Mouse (Mus musculus) E14TG2a.4 (cell line): ENCODE results near the gene Sephs2.

ENCODE experiments used
- H3K27me3 ChIP-seq: 2 replicates; pipeline ENCODE4 v1.6.1; 2014; ENCODE audit warnings: low read length, control low read depth; ENCODE audit not compliant: insufficient read depth
- H3K36me3 ChIP-seq: 2 replicates; pipeline ENCODE4 v1.6.1; 2014; ENCODE audit warnings: low read length, control low read depth; ENCODE audit not compliant: insufficient read depth
- H3K4me1 ChIP-seq: replicated peaks from 2 replicates; pipeline ENCODE4 v1.6.1; 2014; ENCODE audit warnings: low read depth, low read length, control low read depth
- H3K4me3 ChIP-seq: replicated peaks from 2 replicates; pipeline ENCODE4 v1.5.1; 2014; ENCODE audit warnings: mild to moderate bottlenecking, low read length
- H3K9me3 ChIP-seq: 2 replicates; pipeline ENCODE4 v1.6.1; 2014; ENCODE audit warnings: low read length, control low read depth
- CTCF ChIP-seq: conservative IDR thresholded peaks from 2 replicates; pipeline ENCODE4 v1.5.1; 2014; ENCODE audit warnings: low read length
- NANOG ChIP-seq: IDR thresholded peaks from 2 replicates; pipeline ENCODE4 v1.6.1; 2014; ENCODE audit warnings: borderline replicate concordance, low read length, mixed read lengths
- POU5F1 ChIP-seq: IDR thresholded peaks from 2 replicates; pipeline ENCODE4 v1.6.1; 2014; ENCODE audit warnings: low read length, borderline replicate concordance

Gene Sephs2

DNA sequence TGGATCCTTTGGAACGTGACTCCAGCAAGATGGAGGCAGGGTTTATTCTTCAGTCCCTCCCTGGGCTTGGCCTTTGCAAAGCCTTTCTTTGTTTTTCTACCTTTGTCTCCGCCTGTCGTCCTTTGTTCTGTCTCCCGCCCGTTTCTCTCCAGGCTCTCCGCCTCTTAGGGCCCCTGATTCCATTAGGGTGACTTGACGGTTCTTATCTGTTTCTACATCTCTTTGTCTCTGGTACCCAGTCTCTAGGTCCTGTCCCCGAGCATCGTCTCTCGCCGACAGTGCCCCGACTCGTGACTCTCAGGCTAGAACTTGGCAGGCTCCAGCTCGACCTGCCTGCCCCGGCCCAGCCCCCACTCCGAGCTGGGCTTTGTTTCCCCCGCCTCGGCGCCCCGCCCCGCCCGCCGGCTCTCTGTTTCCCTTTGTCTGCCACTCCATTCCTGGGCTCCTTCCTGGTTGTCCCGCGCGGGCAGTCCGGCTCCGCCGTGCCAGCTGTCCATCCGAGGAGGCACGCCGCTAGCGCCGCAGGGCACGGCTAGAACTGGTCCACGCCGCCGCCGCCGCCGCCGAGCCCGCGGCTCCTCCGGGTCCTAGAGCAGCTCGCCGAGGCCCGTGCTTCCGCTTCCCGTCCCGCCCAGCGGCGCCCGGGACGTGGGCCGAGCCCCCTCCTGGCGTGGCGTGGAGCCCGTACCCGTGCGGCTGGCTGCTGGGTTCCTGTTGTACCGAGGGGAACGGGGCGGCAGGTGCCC, 41.1 kb downstream of the Sephs2 start, which contains the start of the genes Zfp553 and Sept1:
Zfp553 (plus strand) TSS at position 440 of the 746 bp plus-strand sequence.
Sept1 (minus strand) TSS at position 509 of the 746 bp plus-strand sequence.
- TF ChIP-seq CTCF, result no peak
- no peak for TF ChIP-seq NANOG
- TF ChIP-seq POU5F1, result no peak
- H3K27me3 ChIP-seq, result no peaks in the 10 kb centered on the region
- H3K36me3 ChIP-seq, result peaks cover 64% of the 10 kb centered on the region
- H3K4me1 ChIP-seq, result peaks cover 65% of the 10 kb centered on the region
- peak within 1 kb of the TSS; percentile 95 for H3K4me3 ChIP-seq
- peaks cover 41% of the 10 kb centered on the region for H3K9me3 ChIP-seq

DNA sequence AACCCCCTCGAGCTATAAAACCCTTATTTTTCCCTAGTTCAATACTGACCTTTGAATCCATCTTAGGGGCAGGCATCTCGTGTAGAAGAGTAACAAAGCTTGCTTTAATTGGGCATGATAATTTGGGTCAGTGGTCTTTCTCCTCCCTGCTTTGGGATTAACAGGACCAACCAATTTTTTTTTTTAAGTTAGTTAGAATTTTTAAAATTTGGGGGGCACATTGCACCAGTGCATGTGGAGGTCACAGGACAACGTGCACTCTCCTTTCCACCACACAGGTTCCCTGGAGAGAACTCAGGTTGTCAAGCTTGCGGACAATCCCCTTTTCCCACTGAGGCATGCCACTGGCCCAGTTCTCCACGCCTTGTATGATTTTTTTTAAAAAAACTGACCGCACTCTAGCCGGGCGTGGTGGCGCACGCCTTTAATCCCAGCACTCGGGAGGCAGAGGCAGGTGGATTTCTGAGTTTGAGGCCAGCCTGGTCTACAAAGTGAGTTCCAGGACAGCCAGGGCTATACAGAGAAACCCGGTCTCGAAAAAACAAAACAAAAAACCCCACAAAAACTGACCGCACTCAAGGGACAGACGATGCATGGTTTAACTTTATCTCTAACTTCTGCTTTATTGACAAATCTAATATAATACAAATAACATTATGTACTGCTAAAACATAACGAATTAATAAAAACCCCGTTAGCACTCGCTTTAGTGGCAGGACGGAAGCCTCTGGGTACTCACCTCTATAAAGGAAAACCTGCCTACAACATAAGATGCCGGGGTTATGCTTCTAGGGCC, 41.8 kb downstream of the Sephs2 start:
- Histone ChIP-seq H3K4me1 (peaks cover 68% of the 10 kb centered on the region), H3K9me3 (peaks cover 33% of the 10 kb centered on the region), H3K4me3 (peak overlapping the region; percentile 95), H3K36me3 (peaks cover 58% of the 10 kb centered on the region), H3K27me3 (no peaks in the 10 kb centered on the region)
- no peak for TF ChIP-seq CTCF

DNA sequence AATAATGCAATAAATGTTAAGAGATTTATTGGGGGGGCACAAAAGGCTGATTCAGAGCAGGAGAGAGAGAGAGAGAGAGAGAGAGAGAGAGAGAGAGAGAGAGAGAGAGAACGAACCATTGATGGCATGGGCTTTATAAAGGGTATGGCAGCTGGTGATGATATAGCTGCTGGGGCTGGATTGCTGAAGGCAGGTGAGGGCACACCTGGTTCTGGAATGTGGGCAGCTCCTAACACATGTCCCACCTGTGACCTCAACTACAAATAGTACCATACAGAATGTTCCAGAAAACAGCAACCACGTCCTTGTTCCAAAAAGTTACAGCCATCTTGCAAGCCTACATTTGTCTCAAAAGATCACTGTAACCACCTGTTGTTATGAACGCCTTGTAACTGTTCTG, 42.5 kb downstream of the Sephs2 start:
- Histone ChIP-seq H3K4me3 (peak overlapping the region; percentile 95), H3K27me3 (no peaks in the 10 kb centered on the region), H3K36me3 (peaks cover 55% of the 10 kb centered on the region), H3K9me3 (peaks cover 27% of the 10 kb centered on the region), H3K4me1 (peaks cover 67% of the 10 kb centered on the region)
- TF ChIP-seq POU5F1 (no peak), NANOG (no peak), CTCF (no peak)

DNA sequence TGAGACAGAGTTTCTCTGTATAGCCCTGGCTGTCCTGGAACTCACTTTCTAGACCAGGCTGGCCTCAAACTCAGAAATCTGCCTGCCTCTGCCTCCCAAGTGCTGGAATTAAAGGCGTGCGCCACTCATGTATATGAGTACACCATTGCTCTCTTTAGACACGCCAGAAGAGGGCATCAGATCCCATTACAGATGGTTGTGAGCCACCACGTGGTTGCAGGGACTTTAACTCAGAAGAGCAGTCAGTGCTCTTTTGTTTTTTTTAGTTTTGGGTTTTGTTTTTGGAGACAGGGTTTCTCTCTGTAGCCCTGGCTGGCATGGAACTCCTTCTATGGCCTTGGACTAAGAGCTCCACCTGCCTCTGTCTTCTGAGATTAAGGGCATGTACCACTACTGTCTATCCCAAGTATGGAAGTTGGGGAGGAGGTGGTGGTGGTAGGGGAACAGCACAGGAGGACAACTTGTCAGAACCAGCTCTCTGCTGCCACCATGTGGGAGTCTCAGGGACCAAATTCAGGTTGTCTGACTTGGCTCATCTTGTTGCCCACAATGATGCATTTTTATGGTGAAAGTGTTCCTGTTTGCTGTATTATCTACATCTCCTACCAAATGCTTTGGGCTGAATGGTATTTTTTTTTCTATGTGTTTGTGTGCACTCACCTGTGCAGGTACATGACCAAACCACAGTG, 45.1 kb downstream of the Sephs2 start:
- TF ChIP-seq NANOG, result no peak
- peak; percentile 59 for TF ChIP-seq CTCF
- 0 out of 2 replicates have a peak overlapping the region, but pooled peaks have one; percentile 95 for H3K4me3 ChIP-seq

DNA sequence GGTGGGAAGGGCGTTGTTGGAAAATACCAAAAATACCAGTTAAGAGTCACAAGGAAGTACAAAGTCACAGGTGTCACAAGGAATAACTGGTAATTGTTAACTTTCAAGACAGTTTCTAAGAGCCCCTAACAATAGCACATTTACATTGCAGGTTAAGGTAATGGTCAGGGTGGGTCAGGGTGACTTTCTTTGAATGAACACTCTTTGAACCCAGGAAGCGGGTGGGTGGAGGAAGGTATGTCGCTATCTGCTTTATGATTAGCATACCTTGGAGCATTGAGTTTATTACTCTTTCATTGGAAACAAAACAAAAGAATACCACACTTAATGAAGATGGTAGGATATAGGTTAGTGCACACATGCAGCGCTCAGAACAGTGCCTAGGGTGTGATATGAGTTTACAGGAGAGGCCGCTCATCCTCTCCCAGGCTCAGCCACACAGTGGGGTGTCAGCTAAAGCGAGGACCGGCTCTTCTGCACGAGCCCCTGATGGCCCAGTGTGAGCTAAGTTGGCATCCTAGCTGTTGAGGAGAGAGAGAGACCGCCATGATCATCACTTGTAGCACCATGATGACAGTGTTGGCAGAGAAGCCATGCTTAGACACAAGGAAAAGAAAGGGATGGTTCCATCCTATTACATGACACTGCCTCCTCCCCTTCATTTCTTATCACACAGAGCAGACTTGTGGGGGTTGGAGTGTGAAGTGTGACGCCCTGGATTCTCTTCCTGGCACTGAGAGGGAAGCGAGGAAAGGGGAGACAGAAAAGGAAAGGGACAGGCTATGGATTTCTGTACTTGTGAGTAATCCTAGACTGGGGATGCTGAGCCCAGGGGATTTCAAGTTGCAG, 48.5 kb downstream of the Sephs2 start:
- TF ChIP-seq POU5F1 (no peak), CTCF (no peak), NANOG (peak; percentile 82)
- Histone ChIP-seq H3K27me3 (no peaks in the 10 kb centered on the region), H3K9me3 (0 out of 2 replicates have a peak, but pooled peaks cover 8% of the 10 kb centered on the region), H3K4me3 (peak overlapping the region; percentile 45), H3K36me3 (peaks cover 31% of the 10 kb centered on the region), H3K4me1 (peaks cover 94% of the 10 kb centered on the region)

More for the DNA sequence above, 45.1 kb downstream of the Sephs2 start:
- Histone ChIP-seq H3K27me3 (no peaks in the 10 kb centered on the region), H3K36me3 (peaks cover 33% of the 10 kb centered on the region), H3K9me3 (0 out of 2 replicates have a peak, but pooled peaks cover 3% of the 10 kb centered on the region), H3K4me1 (peaks cover 78% of the 10 kb centered on the region)

DNA sequence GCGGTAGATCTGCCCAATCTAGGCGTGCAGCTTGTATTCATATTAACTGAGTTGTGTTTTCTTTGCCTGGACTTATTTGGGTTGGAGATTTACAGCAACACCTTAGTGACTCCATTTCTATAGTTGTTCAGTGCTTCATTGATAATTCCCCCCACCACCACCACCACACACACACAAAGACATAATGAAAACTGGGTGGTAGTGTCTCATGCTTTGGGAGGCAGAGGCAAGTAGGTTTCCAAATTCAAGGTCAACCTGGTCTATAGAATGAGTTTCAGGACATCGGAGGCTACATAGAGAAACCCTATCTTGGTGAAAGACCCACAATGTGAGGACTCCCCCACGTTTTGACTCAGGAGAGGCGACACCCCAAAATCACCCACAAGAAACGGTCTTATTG, 49.2 kb downstream of the Sephs2 start:
- peak overlapping the region; percentile 28 for H3K4me3 ChIP-seq
- H3K36me3 ChIP-seq, result peaks cover 23% of the 10 kb centered on the region
- H3K9me3 ChIP-seq, result 0 out of 2 replicates have a peak, but pooled peaks cover 8% of the 10 kb centered on the region
- H3K27me3 ChIP-seq, result no peaks in the 10 kb centered on the region
- peaks cover 94% of the 10 kb centered on the region for H3K4me1 ChIP-seq
- TF ChIP-seq CTCF (no peak), NANOG (no peak), POU5F1 (no peak)

DNA sequence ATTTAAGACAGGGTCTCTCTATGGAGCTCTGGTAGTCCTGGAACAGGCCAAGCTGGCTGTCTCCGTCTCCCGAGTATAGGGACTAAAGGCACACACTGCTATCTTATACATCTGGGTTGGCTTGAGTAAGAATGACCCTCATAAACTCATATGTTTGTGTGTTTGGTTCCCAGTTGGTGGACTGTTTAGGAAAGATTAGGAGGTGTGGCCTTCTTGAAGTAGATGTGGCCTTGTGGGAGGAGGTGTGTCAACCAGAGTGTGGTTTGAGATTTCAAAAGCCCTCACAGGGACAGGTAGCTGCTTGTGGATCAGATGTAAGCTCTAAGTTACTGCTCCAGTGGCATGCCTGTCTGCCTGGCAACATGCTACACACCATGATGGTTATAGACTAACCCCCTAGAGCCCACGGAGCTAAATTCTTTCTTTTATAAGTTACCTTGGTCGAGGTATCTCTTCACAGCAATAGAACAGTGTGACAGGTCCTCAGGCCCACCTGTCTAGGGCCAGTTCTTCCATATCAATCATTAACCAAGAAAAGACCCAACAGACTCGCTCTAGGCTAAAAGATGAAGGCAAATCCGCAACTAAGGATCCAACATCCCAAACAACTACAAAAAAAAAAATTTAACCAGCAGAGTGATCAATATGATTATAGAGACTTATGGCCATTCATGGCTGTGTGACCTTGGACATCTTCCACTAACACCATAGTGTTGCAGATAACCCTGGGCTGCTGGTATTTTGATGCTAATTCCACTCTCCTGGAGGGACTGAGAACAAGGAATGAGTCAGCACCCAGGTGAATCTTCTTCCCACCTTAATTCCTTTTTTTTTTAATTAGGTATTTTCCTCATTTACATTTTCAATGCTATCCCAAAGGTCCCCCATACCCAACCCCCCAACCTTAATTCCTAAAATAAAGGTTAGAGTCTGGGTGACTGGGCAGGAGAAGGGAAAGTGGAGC, 50.1 kb downstream of the Sephs2 start:
- Histone ChIP-seq H3K27me3 (no peaks in the 10 kb centered on the region), H3K9me3 (0 out of 2 replicates have a peak, but pooled peaks cover 8% of the 10 kb centered on the region), H3K4me1 (peaks cover 94% of the 10 kb centered on the region), H3K4me3 (peak overlapping the region; percentile 43), H3K36me3 (peaks cover 17% of the 10 kb centered on the region; the same call in 1 of the 2 replicates)
- TF ChIP-seq CTCF (no peak), NANOG (peak; percentile 3; the same call in 1 of the 2 replicates)
